Mouse (Mus musculus) frontal cortex, postnatal 25 days (tissue): ENCODE results near the gene Tbc1d24.
A peak's percentile ranks its signal among the peaks of the same experiment; 100 is the strongest.

Experiments
- DNase-seq, 2 experiments: peaks; one replicate each; pipeline ENCODE4 v3.0.0; 2022; ENCODE audit warnings: low spot score in 2 of 2

Tbc1d24 gene

GRCm38 (mm10) chr17:24210591-24210990, 5.2 kb upstream of the Tbc1d24 start:
- no peak for DNase-seq

GRCm38 (mm10) chr17:24209916-24210240, 4.5 kb upstream of the Tbc1d24 start:
- DNase-seq = no peak

- DNase-seq = no peak
These were observed 3.9 kb upstream of the Tbc1d24 start, which contains the start of gene Ntn3 for GRCm38 (mm10) chr17:24209043-24209915. Gene Ntn3 (minus strand): TSS chr17:24209531.

- no peak for DNase-seq
These were observed 3.3 kb upstream of the Tbc1d24 start for GRCm38 (mm10) chr17:24208641-24209042.

GRCm38 (mm10) chr17:24207768-24208640, 2.6 kb upstream of the Tbc1d24 start:
- no peak for DNase-seq

GRCm38 (mm10) chr17:24206451-24207351, 1.3 kb upstream of the Tbc1d24 start:
- DNase-seq = peak; percentile 58 to 65

- DNase-seq = no peak
These were observed 573 bp upstream of the Tbc1d24 start for GRCm38 (mm10) chr17:24205908-24206361.

GRCm38 (mm10) chr17:24204846-24205245, 516 bp downstream of the Tbc1d24 start:
- DNase-seq = no peak

GRCm38 (mm10) chr17:24203611-24204534, 1.5 kb downstream of the Tbc1d24 start:
- DNase-seq = no peak

GRCm38 (mm10) chr17:24203068-24203467, 2.3 kb downstream of the Tbc1d24 start:
- no peak for DNase-seq

GRCm38 (mm10) chr17:24201092-24201491, 4.3 kb downstream of the Tbc1d24 start:
- no peak for DNase-seq

- DNase-seq = no peak
These were observed 5.6 kb downstream of the Tbc1d24 start for GRCm38 (mm10) chr17:24199741-24200140.

- no peak for DNase-seq
These were observed 6.1 kb downstream of the Tbc1d24 start for GRCm38 (mm10) chr17:24199252-24199651.

GRCm38 (mm10) chr17:24197032-24197824, 8.1 kb downstream of the Tbc1d24 start:
- DNase-seq = no peak

- DNase-seq = no peak
These were observed 10.0 kb downstream of the Tbc1d24 start for GRCm38 (mm10) chr17:24195349-24195748.

- no peak for DNase-seq
These were observed 11.6 kb downstream of the Tbc1d24 start for GRCm38 (mm10) chr17:24193769-24194168.

GRCm38 (mm10) chr17:24193268-24193667, 12.1 kb downstream of the Tbc1d24 start:
- DNase-seq = no peak

- DNase-seq = no peak
These were observed 12.5 kb downstream of the Tbc1d24 start for GRCm38 (mm10) chr17:24192848-24193247.

- DNase-seq = no peak
These were observed 13.9 kb downstream of the Tbc1d24 start for GRCm38 (mm10) chr17:24191481-24191880.

- no peak for DNase-seq
These were observed 14.4 kb downstream of the Tbc1d24 start for GRCm38 (mm10) chr17:24190934-24191333.
